Mouse (Mus musculus) cerebellum, adult 9-11 months (tissue): ENCODE results near the gene Ckap5.

Experiments
- DNase-seq: peaks from one replicate; pipeline ENCODE4 v3.0.0; 2022

Gene Ckap5

DNA sequence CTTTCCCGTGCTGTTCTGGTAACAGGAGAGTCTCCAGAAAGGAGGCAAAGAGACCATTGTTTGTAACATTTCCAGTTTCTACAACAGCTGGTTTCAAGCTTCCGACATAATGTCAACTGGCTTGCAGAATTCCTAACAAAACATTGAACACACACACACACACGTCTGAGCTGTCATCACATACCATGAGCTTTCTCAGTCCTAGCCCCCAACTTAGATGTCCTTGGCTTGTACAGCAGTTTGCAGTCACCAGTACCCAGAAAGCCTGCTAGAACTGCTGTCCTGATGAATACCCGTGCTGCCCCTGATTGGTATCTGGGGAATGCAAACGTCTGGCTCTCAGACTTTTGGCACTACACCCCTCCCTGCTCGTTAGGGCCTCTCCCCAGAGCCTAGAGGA is 129.3 kb downstream of the Ckap5 start:
- no peak for DNase-seq

- DNase-seq = no peak
These were observed 130.2 kb downstream of the Ckap5 start for GRCm38 (mm10) chr2:91656774-91657173.

DNA sequence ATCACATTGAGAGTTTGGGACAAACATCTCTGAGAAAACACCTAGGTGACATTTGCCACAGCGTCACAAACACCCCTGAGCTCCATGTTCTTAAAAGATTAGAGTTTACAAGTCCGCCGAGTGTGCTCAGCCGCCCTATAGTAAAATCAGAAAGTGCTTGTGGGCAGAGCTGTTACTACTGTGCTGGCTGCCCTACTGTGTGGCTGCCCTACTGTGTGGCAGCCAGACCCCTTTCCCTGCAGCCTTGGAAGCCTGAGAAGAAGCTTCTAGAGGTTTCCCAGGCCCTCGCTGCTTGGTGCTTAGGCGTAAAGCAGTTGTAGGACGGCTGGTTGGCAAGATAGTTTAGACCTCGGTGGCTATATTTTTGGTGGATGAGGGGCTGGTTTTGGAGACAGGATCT is 133.1 kb downstream of the Ckap5 start:
- DNase-seq = no peak

DNA sequence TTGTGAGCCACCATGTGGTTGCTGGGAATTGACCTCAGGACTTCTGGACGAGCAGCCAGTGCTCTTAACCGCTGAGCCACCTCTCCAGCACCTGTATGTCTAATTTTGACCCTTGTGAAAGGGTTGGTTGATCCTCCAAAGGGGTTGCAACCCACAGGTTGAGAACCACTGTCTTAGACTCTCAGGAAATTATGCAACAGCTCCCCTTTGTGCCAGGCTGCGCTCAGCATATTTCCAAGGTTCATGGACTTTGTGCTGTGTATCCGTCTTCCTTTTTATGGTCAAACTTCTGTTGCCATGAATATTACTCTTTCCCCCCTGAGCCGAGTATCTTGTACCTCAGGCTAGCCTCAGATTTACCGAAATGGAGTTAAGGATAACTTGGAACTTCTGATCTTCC is 134.4 kb downstream of the Ckap5 start:
- no peak for DNase-seq

DNA sequence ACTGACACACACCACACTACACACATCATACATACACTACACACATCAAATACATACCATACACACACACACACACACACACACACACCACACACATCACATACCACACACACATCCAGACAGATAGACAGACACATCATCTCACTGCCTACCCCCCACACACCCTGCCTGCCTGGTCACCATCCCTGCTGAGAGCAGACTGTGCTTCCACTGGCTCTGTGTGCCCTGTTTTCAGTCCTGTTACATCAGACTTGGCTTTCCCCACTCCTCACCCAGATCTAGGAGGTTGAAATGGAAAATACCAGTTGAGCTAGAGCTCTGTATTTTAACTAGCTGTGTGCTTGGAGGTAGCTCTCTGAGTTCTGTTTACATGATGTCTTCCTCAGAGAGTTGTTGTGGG is 138.2 kb downstream of the Ckap5 start:
- DNase-seq = no peak

GRCm38 (mm10) chr2:91666386-91666910 is 139.9 kb downstream of the Ckap5 start:
- no peak for DNase-seq

- DNase-seq = no peak
These were observed 141.2 kb downstream of the Ckap5 start for GRCm38 (mm10) chr2:91667747-91668146.

DNA sequence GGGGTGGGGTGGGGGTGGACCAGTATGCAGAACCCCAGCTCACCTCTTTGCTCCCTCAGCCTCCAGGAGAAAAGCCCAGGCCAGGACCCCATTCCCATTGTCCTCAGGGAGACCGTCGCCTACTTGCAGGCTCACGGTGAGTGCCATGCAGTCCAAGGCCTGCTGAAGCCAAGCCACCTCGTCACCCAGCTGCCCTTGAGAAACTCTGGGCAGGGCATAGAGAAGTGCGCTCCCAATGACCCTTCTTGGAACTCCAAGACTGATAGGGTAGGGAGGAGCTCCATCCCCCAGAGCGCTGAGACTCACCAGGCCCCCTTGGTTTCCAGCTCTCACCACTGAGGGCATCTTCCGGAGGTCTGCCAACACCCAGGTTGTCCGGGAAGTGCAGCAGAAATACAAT is 142.8 kb downstream of the Ckap5 start:
- DNase-seq = no peak

DNA sequence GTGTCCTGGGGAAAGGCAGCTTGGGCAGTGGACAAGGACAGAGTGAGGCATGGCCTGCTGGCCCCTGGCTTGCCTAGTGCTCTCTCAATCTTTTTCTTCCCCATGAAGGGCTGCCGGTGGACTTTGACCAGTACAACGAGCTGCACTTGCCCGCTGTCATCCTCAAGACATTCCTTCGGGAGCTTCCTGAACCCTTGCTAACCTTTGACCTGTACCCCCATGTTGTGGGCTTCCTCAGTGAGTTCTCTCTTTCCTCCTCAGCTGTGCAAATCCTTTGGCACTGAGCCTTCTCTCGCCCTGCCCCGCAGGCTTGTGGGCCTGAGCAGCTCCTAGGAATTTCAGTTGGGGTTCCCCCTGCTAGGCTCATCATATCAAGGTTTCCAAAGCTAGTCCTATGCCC is 143.5 kb downstream of the Ckap5 start:
- no peak for DNase-seq
